Mouse (Mus musculus): Measurements from ENCODE around the gene Dlg1. TPM values are rescaled to one million over a fixed set of nuclear protein-coding genes. Genes with fewer than 3 reads are reported as not detected.

Gene Dlg1
- total RNA-seq, 1 experiment from 2014 or later: 44.3 TPM

DNA sequence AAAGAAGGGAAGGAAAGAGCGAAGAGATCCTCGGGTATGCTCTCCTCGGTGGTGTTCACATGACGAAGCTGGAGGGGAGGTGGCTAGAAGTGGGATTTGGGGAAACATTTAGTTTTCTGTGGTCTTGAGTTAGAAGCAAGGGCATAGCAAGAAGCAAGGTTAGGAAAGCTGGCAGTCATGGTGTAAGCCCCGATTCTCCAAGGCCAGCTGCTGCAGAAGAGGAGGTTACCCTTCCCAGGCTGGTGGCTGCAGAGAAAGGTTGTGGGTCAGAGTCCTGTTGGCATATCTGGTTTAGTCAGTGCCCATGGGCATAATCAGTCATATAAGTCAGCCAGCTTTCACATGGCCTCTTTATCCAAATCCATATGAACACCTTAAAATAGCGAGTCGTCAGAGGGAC lies 9.2 kb upstream of the Dlg1 start:
- ATAC-seq (replicated peaks; ENCODE audit: low read depth, poor library complexity, severe bottlenecking): no peak

DNA sequence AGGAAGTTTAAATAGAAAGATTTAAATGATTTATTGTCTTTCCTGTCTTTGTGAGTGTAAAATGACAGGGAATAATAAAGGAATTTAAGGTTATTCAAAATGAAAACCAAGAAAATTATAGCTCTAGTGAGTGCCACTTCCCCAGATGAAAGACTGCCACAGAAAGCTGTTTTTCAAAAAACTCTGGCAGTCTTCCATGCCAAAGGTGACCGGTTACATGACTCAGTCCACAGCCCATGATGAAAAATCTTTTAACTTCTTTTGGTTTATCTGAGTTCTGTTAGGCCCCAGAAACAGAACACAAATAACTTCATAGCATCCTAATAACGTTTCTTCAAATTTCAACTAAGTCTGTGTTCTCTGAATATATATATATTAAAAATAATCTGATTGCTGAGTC lies 7.7 kb upstream of the Dlg1 start:
- no peak for ATAC-seq (replicated peaks; ENCODE audit: low read depth, poor library complexity, severe bottlenecking)

DNA sequence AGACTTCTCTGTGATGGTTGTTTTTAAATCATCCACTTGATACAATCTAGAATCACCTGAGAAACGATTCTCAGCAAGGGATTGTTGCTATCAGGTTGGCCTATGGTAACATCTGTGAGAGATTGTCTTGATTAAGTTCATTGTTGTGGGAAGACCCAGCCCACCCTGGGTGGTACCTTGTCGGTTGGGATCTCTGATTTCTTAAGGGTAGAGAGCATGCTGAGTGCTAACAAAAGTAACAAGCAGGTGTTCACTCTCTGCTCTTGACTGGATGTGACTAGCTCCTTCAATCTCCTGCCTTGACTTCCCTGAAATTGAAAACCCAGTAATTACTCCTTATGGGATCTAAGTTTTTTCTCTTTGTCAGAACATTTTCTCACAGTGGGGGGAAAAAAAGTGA lies 5.7 kb upstream of the Dlg1 start:
- no peak for ATAC-seq (replicated peaks; ENCODE audit: low read depth, poor library complexity, severe bottlenecking)

DNA sequence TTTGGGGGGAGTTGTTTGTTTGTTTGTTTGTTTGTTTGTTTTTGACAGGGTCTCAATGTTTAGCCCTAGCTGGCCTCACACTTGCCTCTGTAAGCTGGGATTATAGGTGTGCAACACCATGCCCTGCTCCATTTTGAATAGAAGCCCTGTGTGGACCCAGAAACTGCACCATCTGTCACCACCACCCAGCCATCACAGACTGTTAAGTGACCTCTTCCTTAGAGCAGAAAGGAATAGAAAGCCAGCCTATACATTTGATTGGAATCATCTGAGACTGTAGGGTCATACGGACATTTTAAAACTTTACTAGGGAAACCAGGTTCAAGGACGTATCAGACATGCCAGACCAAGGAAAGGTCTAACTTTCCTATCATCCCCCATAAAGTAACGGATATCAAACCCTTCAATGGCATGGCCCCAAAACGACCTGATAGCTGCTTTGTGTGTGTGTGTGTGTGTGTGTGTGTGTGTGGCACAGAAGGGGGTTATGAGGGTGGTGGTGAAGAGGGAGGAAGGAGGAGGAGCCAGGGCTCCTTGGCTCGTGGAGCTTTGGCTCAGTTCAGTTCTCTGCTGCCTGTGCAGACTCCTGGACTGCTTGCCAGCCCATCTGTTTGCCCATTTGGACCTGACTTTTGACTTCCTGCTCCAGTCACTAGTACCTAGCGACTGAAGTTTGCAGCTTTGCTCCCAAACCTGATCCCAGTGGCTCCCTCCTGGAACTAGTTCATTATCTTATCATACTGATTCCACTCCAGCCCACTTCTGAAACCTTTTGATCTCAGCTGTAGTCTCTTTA lies 4.5 kb upstream of the Dlg1 start:
- ATAC-seq (replicated peaks; ENCODE audit: low read depth, poor library complexity, severe bottlenecking): no peak

DNA sequence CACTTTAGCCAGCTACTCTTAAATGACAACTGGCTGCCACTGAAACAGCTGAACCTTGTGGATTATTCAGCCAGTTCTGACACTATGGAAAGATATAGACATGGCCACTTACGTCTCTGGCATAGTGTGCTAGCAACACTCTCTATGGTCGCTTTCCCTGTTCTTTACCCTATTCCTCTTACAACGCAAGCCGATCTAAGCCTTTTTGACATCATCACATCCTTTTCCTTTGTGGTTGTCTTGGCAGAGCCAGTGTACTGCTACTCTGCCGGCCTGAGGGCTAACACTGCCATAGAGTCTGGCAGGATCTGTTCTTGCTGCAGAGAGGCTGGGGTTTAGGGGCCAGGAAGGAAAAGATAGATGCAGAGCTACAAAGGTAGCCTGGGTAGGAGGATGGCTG lies 3.8 kb upstream of the Dlg1 start:
- peak; percentile 55 for ATAC-seq (replicated peaks; ENCODE audit: low read depth, poor library complexity, severe bottlenecking)

DNA sequence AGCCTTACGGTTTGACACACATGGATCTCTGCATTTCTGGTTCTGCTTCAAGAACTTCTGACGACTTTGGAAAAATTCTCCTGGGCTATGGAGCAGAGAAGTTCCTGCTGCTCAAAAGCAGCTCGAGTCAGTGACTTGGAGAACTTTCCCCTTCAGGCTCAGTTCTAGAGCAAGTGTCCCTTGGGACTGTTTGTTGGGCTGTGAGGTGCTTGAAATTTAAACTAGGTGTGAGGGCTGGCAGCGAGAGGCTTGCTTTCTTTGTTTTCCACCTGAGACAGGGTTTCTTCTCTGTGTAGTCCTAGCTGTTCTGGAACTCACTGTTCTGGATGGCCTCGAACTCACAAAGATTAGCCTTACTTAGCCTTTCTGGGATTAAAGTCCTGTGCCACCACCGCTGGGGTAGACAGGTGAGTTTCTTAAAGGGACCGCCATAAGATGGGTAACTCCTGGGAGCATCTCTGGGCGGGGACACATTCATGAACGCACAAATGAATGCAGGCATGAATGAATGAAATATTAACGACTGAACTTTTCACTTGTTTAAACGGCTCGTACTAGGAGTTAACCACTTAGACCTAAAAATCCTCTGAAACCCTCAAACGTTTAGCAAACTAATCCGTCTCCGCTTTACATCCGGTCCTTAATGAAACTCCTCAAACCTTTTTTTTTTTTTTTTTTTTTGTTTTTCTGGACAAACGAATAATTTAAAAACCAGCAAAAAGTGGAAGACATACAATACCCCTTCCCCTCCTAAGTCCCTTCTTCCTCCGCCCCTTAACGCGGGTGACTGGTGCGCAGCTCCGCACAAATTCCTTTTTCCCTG lies 476 bp upstream of the Dlg1 start:
- ATAC-seq (replicated peaks; ENCODE audit: low read depth, poor library complexity, severe bottlenecking): no peak

DNA sequence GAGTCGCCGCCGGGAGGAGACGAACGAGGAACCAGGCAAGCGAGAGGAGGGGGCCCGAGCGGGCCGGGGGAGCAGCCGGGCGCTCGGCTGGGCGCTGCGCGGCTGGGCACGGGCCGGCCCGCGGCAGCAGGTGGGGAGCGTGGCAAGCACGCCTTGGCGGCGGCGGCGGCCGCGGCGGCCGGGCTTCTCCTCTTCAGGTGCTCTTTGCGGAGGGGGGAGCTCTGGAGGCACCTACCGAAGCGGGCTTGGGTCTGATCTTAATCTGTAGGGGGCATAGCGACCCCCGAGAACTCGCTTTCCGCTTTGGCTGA lies 999 bp downstream of the Dlg1 start:
- no peak for ATAC-seq (replicated peaks; ENCODE audit: low read depth, poor library complexity, severe bottlenecking)

DNA sequence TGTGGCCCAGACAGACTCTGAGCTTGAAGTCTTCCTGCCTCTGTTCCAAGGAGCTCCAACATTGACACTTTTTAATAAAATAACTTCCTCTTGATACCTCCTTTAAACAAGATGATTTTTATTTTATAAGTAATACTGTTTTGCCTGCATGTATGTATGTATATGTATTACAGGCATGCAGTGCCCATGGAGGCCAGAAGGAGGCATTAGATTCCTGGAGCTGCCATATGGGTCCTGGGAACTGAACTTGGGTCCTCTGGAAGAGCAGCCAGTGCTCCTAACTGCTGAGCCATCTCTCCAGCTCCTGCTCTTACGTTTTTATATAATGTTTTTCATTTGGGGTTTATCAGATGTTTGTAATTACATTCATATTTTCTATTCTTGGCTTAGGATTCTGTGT lies 9.0 kb downstream of the Dlg1 start:
- ATAC-seq (replicated peaks; ENCODE audit: low read depth, poor library complexity, severe bottlenecking): no peak

DNA sequence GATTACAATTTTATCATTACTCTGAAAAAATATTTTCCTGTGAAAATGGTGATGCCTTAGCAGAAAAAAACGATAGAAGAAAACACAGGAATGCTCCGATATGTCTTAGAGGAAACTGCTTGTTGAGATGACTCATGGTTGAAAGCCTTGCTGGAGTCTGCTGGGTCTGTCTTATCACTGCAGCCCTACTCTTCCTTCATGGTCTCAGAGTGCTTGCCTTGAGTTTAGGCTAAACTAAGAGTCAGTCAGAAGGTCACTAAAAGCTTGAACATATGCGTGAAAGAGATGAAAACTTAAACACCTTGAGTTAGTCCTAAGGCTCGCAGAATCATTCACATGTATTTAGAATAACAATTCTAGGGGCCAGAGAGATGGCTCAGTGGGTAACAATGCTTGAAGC lies 14.2 kb downstream of the Dlg1 start:
- ATAC-seq (replicated peaks; ENCODE audit: low read depth, poor library complexity, severe bottlenecking): no peak

DNA sequence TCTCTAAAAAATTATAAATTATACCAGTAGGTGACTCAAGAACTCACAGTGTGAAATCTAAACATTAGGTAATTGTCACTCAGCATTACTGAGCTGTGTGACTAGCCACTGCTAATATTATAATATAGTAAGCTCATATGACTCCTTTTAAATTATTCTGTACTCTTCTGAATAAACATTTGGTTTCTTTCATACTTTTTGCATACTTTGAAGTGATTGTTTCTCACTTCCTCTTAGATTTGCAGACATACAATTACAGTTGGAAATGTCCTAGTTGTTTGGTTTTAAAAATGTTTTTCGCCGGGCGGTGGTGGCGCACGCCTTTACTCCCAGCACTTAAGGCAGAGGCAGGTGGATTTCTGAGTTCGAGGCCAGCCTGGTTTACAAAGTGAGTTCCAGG lies 19.0 kb downstream of the Dlg1 start:
- no peak for ATAC-seq (replicated peaks; ENCODE audit: low read depth, poor library complexity, severe bottlenecking)

DNA sequence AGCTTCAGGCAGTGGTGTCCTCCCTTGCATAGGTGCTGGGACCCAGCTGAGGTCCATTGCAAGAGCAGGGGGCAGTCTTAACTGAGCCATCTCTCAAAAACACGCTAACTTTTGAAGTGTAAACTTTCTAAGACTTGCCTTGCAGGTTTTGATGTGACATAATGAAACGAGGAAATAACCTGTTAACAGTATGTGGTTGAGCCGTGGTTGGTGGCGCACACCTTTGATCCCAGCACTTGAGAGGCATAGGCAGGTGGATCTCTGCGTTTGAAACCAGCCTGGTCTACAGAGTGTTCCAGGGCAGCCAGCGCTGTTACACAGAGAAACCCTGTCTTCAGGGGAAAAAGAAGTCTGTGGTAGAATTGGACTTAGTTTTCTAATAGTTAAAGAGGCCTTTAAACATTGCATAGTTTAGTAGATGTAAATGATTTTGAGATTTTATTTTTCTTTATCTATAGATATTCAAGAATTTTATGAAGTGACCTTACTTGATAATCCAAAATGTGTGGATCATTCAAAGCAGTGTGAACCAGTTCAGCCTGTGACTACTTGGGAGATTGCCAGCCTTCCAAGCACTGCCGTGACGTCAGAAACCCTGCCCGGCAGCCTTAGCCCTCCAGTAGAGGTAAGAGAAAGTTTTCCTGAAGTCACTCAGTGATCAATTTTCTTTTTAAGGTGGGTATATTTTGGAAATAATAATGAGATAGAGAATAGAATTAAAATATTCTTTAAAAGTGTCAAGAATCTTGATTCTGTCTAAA lies 20.6 kb downstream of the Dlg1 start:
- ATAC-seq (replicated peaks; ENCODE audit: low read depth, poor library complexity, severe bottlenecking): no peak

DNA sequence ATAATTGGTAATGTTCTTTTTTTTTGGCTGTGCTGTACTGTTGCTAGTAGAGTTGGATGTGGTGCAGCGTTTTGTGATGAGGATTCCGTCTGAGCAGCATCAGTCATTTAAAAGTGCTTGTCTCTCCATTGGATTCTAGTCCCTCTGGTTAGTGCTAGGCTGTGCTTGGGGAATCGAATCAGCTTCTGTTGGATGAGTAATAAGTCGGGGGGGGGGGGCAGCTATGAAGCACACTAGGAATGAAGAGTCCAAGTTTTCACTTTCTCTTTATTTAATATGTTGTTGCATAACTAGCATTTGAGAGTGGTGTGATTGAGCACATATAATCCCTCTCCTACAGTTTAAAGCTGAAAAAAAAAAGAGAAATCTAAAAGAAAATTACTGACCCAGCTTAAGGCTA lies 21.5 kb downstream of the Dlg1 start:
- no peak for ATAC-seq (replicated peaks; ENCODE audit: low read depth, poor library complexity, severe bottlenecking)

DNA sequence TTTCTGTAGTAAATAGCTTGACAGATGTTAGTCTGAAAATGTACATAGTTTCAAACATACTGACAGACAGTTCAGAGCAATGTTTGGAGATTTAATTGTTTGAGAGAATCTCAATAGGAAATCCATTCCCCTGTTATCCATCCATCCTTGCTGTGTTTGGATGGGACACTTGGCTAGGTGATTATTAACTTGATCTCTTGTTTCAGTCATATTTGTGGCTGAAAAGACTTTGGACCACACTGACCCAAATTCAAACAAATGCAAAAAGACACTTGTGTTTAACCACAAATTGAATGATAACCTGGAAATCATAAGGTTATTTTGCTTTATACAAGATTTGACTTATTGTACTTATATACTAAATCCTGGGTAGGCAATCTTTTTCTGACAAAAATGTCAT lies 24.5 kb downstream of the Dlg1 start:
- ATAC-seq (replicated peaks; ENCODE audit: low read depth, poor library complexity, severe bottlenecking): no peak

DNA sequence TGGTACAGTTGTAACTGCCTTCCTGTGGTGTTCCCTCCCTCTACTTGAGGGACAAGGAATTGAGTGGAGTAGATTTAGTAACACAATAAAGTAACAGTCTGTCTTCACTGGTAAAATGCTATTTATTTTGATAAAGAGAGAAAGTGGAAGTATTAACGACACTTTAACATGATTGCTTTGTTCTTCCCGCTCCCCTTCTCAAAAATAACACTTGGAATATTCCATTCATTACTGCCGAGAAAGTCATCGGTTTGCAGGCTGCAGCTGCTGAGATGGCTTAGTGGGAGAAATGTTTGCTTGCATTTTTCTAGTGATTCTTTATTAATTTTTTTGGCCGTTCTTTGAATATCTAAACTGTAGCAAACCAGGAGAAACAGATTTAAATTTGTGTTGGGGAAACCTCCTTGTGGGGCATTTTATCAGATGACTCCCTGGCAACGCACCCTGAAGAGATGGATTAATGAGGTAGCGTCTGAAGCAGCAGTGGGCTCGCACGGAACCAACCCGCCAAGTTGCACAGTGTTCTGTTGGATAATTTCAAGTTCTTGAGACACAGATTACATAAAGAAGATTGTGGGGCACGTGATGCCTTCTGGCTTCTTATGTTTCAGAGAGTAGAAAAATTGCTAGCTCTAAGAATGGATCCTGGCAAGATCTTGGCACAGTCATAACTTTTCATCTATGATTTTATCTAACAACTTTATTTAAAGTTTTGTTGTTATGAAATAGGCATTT lies 32.2 kb downstream of the Dlg1 start:
- no peak for ATAC-seq (replicated peaks; ENCODE audit: low read depth, poor library complexity, severe bottlenecking)

DNA sequence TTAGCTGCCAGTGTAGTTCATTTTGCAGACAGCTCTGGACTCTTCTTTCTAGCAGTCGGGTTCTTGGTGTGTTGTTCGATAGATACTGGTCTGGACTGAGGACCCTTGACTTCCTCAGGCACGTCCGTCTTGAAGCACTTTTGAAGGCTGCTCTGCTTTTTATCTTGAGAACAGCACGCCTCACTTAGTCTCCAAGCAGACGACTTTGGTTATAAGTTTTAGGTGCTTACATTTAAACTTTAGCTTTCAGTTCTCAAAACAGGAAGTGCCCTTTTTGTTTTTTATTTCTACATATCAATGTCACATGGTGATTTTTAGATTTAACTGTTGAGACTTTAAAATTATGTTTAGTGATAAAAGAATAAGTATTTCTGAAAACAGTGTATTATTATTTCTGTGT lies 33.1 kb downstream of the Dlg1 start:
- 0 out of 2 replicates have a peak, but pooled peaks have one; percentile 18 for ATAC-seq (replicated peaks; ENCODE audit: low read depth, poor library complexity, severe bottlenecking)

DNA sequence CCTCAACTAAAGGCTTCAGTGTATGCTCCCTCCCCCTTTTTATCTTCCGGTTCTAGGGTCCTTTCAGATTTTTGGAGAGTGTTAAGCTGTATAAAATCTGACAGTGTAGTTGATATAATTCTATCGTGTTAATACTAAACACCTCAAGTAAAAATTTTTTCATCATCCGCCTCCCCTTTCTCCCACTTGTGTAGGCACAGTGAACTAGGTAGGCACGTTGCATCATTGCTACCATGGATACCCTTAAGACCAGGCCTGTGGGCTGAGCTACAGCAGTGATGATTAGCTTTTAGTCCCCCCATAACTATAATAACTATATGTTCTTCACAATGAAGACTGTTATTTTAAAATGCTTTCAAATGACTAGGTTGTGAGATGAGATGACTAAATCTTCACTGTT lies 34.1 kb downstream of the Dlg1 start:
- ATAC-seq (replicated peaks; ENCODE audit: low read depth, poor library complexity, severe bottlenecking): no peak

DNA sequence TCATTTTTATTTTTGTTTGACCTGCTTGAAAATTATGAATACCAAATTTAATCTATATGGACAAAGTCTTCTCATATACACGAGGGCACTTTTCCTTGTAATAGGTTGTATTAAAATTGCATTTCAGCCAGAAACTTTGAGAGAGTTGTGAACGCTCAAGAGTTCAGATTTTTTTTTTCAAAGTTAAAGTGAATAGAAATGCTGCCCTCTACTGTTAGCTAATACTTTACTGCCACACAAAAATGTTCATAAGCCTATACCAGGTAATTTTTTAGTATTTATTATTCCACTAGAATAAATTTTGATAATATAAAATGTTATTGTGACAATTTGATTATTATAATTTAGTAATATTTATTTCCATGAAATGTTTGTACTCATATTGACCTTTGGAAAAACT lies 42.0 kb downstream of the Dlg1 start:
- ATAC-seq (replicated peaks; ENCODE audit: low read depth, poor library complexity, severe bottlenecking): no peak

DNA sequence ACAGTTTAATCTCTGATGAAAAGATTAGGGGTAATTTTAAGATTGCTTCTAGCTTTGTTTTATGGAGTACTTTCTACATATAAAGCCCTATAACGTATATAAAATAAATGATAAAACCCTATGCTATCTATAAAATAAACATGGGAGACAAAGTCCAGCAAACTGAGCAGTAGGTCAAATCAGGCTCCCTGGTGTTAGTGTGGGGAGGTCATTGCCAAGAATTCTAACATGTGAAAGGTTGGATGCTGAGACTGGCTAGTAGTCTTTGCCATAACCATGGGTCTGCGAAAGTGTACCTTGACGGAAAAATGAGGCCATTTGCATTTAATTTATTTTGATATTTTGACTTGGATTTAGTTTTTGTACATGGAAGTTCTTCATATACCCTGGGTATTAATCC lies 42.7 kb downstream of the Dlg1 start:
- no peak for ATAC-seq (replicated peaks; ENCODE audit: low read depth, poor library complexity, severe bottlenecking)

DNA sequence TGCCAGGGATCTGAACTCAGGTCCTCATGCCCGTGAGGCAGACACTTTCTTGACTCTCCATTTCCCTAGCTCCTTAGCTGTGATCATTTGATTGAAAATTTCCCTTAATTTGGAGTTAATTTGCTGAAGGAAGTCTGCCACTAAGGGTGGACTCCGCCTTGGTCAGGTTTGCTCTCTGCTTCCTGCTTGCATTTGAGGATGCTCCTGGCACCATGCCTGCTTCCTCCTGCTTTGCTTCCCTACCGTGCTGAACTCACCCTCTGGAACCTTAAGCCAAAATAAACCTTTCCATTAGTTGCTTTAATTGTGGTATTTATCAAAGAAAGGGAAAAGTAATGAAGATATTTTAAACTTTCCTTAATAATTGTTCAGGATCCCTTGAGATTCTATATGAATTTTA lies 44.1 kb downstream of the Dlg1 start:
- no peak for ATAC-seq (replicated peaks; ENCODE audit: low read depth, poor library complexity, severe bottlenecking)

DNA sequence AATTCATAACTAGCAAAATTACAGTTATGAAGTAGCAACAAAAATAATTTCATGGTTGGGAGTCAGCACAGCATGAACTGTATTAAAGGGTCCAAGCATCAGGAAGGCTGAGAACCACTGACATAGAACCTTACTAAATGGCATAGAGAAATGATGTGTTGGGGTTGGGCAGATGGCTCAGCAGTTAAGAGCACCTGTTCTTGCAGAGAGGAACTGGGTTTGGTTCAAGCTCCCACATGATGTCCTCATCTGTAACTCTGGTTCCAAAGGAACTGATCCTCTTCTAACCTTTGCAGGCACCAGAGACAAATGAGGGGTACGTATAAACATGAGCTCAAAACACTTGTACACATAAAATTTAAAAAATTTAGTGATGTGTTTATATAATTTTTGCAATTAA lies 59.7 kb downstream of the Dlg1 start:
- ATAC-seq (replicated peaks; ENCODE audit: low read depth, poor library complexity, severe bottlenecking): no peak
